Mouse (Mus musculus): ENCODE data around the gene Abhd17b. TPM values are rescaled to one million over a fixed set of nuclear protein-coding genes. Genes with fewer than 3 reads are reported as not detected.
A peak's percentile ranks its signal among the peaks of the same experiment; 100 is the strongest.
"Not testable (repeated sequence)": the region's sequence is repeated elsewhere in the genome, so short reads cannot be mapped to it uniquely, and the experiment has no call there.

Gene Abhd17b
- polyA plus RNA-seq, 1 experiment = 10.3 TPM

- peak; percentile 79 for DNase-seq (ENCODE audit: low read depth)
These were observed 457 bp upstream of the Abhd17b start, which contains the start of gene 1110059E24Rik for GRCm38 (mm10) chr19:21652285-21653171. Gene 1110059E24Rik, minus strand, starts transcription at chr19:21652976.

GRCm38 (mm10) chr19:21654788-21655187 is 1.8 kb downstream of the Abhd17b start:
- DNase-seq (ENCODE audit: low read depth) = no peak

GRCm38 (mm10) chr19:21660734-21661133 is 7.7 kb downstream of the Abhd17b start:
- no peak for DNase-seq (ENCODE audit: low read depth)

DNA sequence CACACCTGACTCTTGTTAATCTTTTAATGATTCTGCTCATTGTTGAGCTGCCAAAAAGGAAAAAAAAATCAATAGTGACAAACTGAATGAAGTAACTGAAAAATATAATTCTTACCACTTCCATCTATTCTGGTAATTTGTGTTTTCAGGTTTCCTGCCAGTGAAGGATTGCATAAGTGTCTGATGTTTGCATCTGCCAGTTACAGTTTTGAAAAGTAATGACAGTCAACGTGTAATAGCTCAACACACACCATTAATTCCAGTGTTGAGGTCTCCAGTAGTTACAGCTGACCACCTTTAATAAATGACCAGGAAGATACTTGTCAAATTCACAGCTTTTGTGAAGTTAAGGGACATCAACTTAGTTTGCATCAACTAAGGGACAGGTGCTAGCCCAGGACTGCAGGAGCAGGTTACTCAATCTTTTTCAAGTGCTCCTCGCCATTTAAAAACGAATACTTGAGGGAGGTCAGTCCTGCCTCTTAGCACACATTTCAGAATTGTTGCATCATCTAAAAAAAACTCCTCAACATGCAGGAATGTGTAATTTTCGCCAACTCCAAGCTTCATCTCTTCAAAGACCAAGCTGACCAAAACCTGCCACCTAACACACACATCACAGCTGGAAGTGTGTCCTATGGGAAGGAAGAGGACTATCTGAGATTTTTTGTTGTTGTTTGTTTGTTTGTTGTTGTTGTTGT is 10.9 kb downstream of the Abhd17b start:
- DNase-seq (ENCODE audit: low read depth) = no peak

- no peak for DNase-seq (ENCODE audit: low read depth)
These were observed 16.7 kb downstream of the Abhd17b start for GRCm38 (mm10) chr19:21669650-21670049.

- no peak for DNase-seq (ENCODE audit: low read depth)
These were observed 21.5 kb downstream of the Abhd17b start for GRCm38 (mm10) chr19:21674354-21675096.

DNA sequence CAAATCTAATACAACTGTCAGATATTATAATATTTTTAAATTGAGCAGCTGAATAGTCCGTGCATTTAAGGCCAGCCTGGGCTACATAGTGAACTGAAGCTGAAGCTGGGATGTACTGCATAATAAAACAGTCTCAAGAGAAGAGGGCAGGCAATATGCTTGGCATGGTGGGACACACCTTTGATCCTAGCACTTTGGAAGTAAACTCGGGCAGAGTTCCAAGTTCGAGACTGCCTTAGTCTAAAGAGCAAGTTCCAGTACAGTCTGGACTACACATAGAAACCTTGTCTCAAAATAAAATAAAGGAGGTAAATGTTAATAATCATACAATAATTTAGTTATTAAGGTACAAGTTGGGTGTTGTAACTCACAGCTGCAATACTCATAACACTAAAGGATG is 27.1 kb downstream of the Abhd17b start:
- DNase-seq (ENCODE audit: low read depth) = no peak

- DNase-seq (ENCODE audit: low read depth) = no peak
These were observed 28.0 kb downstream of the Abhd17b start for GRCm38 (mm10) chr19:21680986-21681385.

GRCm38 (mm10) chr19:21713260-21714031 is 60.5 kb downstream of the Abhd17b start:
- no peak for DNase-seq (ENCODE audit: low read depth)

GRCm38 (mm10) chr19:21714278-21714883 is 61.4 kb downstream of the Abhd17b start:
- no peak for DNase-seq (ENCODE audit: low read depth)

DNA sequence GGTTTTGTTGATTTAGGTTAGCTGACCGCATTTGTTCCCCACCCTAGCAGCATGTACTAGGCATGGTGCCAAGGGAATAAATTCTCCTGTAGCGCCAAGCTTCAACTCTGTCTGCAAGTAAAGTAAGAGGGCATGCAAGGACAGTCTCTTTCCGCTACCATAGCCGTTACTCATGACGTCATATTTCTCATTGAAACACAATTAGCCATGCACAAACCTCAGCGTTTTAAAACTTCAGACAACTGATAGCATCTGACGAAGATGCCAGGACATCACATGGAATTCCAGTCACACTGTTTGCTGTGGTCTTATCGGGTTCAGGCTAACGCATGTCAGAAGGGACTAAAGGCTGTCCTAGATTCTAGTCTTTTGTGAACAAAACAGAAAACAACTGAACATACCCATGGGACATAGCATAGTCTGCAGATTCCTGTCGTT is 62.0 kb downstream of the Abhd17b start:
- no peak for DNase-seq (ENCODE audit: low read depth)

- no peak for DNase-seq (ENCODE audit: low read depth)
These were observed 62.5 kb downstream of the Abhd17b start for GRCm38 (mm10) chr19:21715515-21715914.

DNA sequence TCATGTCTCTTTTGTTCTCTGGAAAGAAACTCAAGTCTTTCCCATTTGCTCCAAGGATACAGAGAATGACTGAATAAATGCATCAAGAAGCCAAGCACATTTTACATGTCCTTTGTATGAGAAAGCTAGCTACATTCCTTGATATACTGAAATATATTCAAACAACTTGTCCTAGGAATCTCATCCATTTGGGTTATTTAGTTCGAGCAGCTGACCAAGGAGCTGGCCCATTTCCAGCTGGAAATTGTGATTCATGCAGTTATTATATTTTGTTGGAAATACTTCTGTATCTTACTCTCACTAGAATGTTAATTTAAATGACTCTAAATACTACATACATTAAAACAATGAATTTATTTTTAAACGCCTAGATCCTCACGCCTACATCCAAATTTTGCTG is 63.5 kb downstream of the Abhd17b start:
- no peak for DNase-seq (ENCODE audit: low read depth)

DNA sequence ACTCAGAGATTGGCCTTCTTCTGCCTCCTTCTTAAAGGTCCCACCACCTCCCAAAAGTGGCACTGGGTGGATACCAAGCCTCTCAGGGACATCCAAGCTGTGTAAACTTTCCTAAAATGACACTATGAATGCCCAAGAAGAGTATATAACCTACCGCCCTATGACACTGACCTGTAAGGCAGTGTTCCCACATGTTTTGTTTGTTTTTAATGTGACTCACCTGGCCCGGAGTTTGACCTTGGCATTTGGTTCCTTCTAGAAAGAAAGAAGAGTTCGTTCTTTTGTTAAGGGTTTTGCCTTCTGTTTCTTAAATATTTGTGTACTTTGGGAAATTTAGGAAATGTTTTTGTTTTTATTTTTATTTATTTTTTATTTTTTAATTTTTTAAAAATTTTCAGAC is 66.2 kb downstream of the Abhd17b start:
- no peak for DNase-seq (ENCODE audit: low read depth)

DNA sequence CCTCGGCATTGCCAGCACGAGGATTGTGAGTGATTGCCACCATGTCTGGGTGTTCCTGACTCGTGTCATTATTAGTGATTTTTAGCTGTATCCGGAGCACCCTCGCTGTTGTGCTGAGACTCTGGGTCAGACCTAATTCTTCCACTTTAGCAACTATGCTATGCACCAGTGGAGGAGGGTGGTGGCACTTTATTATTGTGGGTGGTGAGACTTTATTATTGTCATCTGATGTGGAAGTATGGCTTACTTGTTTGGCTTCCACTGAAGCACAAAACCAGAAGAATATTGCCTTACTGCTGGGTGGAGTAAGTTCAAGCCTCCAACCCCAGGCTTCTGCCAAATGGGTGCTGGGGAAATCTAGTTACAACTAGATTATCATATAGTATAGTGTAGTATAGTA is 68.0 kb downstream of the Abhd17b start:
- no peak for DNase-seq (ENCODE audit: low read depth)

DNA sequence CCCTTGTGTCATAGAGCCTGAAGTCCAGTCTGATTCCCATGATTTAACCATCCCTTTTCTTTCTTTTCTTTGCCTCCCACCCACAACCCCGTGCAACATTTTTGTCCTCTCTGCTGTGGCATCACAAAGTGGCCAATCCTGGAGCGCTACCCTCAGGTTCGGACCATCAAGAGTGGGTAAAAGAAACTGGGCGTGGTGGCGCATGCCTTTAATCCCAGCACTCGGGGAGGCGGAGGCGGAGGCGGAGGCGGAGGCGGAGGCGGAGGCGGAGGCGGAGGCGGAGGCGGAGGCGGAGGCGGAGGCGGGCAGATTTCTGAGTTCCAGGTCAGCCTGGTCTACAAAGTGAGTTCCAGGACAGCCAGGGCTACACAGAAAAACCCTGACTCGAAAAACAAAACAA is 70.3 kb downstream of the Abhd17b start:
- DNase-seq (ENCODE audit: low read depth) = not testable (repeated sequence)

DNA sequence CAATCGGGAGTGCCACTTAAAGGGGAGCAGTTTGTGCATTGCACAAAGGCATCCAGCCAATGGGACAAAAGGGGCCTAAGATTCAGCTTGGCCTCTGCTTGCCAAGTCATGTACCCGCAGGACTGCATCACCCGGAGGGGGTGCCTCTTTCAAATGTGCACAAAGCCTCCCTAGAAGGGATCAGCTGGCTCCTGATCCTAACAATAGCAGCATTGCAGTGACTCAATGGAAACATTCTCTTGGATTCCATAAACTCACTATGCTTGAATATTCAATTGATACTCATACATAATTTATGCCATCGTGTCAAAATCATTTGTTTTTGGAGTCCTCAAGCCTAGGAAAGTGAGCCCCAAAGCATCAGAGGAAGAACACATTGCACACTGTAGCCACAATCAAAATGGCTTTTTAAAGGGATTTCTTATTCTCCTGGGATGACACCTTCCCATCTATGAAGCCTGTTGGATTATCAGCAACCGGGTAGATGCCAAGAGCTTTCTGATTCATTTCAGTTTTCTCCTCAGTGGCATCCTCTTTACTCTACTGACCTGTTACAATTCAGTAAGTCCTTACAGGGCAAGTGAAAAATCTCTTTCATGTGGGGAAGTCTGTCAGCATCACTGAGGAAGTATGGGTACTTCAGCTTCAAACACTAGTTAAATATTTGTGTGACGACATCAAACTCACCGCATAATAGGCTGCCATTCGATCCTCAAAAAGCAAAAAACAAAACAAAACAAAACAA is 71.1 kb downstream of the Abhd17b start:
- DNase-seq (ENCODE audit: low read depth) = no peak

DNA sequence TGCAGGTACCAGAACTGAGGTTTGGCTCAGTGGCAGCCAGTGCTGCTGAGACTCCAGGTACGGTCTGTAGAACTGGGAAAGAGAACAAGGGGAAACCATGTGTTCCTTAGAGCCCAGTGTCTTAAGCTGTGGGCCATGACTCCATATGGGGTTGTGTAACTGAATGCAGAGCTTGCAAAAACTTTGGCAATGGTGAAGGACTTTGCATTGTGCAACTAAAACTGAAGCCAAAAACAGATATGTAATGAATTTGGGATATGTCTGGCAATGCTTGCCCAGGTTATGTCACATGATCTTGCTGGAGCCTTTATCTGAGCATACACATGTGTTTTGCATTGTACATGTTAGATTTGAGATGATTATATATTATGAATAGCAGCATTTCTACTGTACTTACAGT is 72.2 kb downstream of the Abhd17b start:
- peak; percentile 82 for DNase-seq (ENCODE audit: low read depth)

GRCm38 (mm10) chr19:21727081-21727480 is 74.1 kb downstream of the Abhd17b start:
- no peak for DNase-seq (ENCODE audit: low read depth)

DNA sequence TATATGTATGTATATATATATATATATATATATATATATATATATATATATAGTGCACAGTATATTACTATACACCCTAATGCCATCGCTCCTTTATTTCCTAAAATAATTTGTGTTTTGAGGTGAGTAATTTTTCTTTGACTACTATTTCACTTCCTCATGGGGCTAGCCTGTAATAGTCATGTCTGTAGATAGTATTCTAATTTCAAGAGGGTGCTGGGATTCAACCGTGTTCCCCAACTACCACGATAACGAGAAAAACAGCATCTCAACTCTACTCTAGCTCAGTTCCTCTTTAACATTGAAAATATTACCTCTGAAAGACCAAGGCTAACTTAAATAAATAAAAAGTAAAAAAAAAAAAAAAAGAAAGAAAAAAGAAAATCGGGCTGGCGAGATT is 75.4 kb downstream of the Abhd17b start:
- DNase-seq (ENCODE audit: low read depth) = no peak

All from gonadal fat pad, adult 2 months (tissue).